Mouse (Mus musculus): Measurements from ENCODE around the gene Opn1sw. TPM values are rescaled to one million over a fixed set of nuclear protein-coding genes. Genes with fewer than 3 reads are reported as not detected.

Opn1sw gene
- polyA plus RNA-seq, 1 experiment from 2014 or later = 0.55 TPM

DNA sequence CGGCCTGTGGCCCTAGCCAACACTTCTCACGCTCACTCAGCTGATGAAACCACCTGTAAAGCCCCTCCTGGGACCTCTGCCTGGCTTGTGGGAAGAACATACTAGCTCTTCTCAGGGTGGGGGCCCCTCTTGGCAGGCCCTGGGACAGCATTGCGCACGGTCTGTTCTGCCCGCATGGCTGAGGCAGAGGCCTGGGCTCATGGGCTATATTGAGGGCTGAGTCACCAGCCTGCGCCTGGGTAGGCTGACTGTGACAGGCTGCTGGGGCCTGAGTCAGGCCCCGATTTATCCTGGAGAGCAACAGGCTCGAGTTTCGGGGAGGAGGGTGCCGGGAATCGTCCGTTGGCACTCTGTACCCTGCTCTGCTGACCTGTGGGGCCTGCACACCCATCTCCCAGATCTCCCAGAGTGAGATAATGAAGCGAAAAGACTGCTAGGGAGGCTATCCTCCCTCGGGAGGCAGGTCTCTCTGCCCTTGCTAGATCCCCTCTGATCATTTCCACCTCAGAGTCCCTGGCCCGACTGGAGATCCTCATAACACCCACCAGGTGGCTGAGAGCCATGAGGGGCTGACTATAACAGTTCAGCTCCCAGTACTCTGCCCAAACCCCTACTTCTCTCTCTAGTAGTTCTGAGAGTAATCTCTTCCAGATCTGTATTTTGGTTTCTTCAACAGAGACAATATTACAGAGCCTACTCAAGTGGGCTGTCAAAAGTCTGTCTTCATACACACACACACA is 42.6 kb upstream of the Opn1sw start:
- 26% methylated on average over 15 of the region's 15 CpGs for WGBS
- no peaks in the 10 kb centered on the region for H3K36me3 ChIP-seq
- H3K9ac ChIP-seq = peak overlapping the region; percentile 74
- ATAC-seq (ENCODE audit: extremely low read depth, insufficient number of reproducible peaks, low FRiP score, low TSS enrichment) = no peak
- H3K4me2 ChIP-seq = peak overlapping the region; percentile 89
- peaks cover 40% of the 10 kb centered on the region for H3K4me1 ChIP-seq
- H3K27me3 ChIP-seq (replicated peaks) = no peaks in the 10 kb centered on the region
- no peak overlapping the region for H3K4me3 ChIP-seq
- peak overlapping the region; percentile 99 for H3K27ac ChIP-seq (replicated peaks)
- H3K9me3 ChIP-seq = no peaks in the 10 kb centered on the region

DNA sequence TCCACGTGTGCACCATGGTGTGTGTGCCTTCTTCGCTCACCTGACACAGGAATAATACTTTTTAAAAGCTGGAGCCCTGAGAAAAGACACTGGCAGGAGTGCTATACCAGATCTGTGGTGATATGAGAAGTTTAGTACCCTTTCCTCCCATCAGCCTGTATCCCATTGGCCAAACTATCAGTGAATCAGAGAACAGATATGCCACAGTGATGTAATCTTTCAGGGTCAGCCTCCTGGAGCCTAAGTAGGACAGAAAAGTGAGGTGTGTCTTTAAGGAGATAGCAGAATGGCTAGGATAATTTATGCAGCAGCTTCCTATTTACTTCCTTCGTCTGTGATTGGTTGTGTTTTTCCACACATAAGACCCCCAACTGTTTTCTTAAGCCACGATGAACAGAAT is 39.9 kb upstream of the Opn1sw start:
- 58% methylated on average over 4 of the region's 4 CpGs for WGBS
- no peak overlapping the region for H3K9ac ChIP-seq
- no peaks in the 10 kb centered on the region for H3K36me3 ChIP-seq
- H3K27ac ChIP-seq (replicated peaks) = no peak overlapping the region
- no peaks in the 10 kb centered on the region for H3K9me3 ChIP-seq
- H3K4me3 ChIP-seq = no peak overlapping the region
- H3K4me2 ChIP-seq = no peak overlapping the region
- no peaks in the 10 kb centered on the region for H3K27me3 ChIP-seq (replicated peaks)
- no peak for ATAC-seq (ENCODE audit: extremely low read depth, insufficient number of reproducible peaks, low FRiP score, low TSS enrichment)
- peaks cover 31% of the 10 kb centered on the region for H3K4me1 ChIP-seq

DNA sequence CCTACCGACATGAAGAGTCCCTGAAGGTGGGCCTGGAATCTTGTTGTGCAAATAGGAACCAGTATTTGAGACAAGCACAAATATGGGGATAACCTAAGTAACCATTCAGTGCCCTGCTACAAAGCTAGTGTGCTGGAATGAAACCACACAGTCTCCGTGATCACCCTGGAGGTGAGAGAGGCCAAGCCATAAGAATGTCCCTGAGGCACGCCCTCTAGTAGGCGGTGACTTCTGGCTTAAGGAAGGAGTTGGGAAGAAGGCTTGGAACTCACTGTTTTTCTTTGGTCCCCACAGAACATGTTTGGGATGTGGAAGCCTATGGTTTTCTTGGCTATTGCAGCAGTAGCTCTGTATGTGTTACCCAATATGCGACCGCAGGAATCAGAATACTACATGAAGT is 38.1 kb upstream of the Opn1sw start:
- Histone ChIP-seq H3K27me3 (replicated peaks) (no peaks in the 10 kb centered on the region), H3K4me3 (no peak overlapping the region), H3K4me1 (peaks cover 15% of the 10 kb centered on the region), H3K9ac (no peak overlapping the region), H3K27ac (replicated peaks) (no peak overlapping the region), H3K4me2 (no peak overlapping the region), H3K9me3 (no peaks in the 10 kb centered on the region), H3K36me3 (no peaks in the 10 kb centered on the region)
- ATAC-seq (ENCODE audit: extremely low read depth, insufficient number of reproducible peaks, low FRiP score, low TSS enrichment) = no peak
- 71% methylated on average over 6 of the region's 6 CpGs for WGBS

DNA sequence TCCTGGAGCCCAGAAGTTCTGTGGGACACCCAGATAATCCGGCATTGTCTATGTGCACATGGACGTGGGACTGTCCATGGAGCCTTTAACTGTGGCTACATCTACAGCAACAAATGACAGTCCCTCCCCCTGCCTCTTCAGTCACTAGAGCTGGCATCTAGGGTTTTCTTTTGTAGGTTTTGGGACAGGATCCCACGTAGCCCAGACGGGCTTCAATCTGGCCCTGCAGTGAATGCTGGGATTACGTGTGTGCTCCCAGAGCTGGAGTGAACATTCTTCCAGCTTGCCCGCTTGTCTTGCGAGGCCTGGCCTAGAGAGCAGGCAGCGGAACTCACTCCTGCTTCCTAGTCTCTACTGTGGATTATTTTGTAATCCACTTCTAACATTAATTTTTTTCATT is 36.9 kb upstream of the Opn1sw start:
- Histone ChIP-seq H3K4me2 (no peak overlapping the region), H3K9me3 (no peaks in the 10 kb centered on the region), H3K4me1 (peaks cover 3% of the 10 kb centered on the region; the same call in 1 of the 2 replicates), H3K27me3 (replicated peaks) (no peaks in the 10 kb centered on the region), H3K9ac (no peak overlapping the region), H3K36me3 (no peaks in the 10 kb centered on the region), H3K4me3 (no peak overlapping the region), H3K27ac (replicated peaks) (no peak overlapping the region)
- WGBS = 78% methylated on average over 8 of the region's 8 CpGs
- no peak for ATAC-seq (ENCODE audit: extremely low read depth, insufficient number of reproducible peaks, low FRiP score, low TSS enrichment)

DNA sequence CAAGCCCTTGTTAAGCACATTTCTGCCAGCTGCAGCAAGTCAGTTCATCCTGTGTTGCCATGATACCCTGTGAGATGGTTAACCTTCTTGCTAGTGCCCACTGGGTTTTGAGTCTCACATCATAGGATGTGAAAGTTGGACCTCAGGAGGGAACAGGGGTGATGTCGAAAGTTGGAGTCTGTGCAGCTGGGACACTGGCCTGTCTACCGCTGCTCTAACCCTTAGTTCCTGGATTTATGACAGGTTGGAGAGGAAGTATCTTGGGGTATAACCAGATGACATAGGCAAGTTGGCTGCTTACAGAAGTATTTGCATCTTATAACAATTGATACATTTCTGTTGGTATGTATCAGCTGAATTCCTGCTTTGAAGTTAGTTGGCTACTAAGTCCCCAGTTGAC is 32.3 kb upstream of the Opn1sw start:
- Histone ChIP-seq H3K9me3 (no peaks in the 10 kb centered on the region), H3K4me3 (no peak overlapping the region), H3K27ac (replicated peaks) (no peak overlapping the region), H3K36me3 (peaks cover 43% of the 10 kb centered on the region), H3K4me1 (0 out of 2 replicates have a peak, but pooled peaks cover 2% of the 10 kb centered on the region), H3K4me2 (no peak overlapping the region), H3K27me3 (replicated peaks) (no peaks in the 10 kb centered on the region; the same call in 1 of the 2 replicates), H3K9ac (no peak overlapping the region)
- WGBS = 80% methylated on average over 2 of the region's 2 CpGs
- no peak for ATAC-seq (ENCODE audit: extremely low read depth, insufficient number of reproducible peaks, low FRiP score, low TSS enrichment)

DNA sequence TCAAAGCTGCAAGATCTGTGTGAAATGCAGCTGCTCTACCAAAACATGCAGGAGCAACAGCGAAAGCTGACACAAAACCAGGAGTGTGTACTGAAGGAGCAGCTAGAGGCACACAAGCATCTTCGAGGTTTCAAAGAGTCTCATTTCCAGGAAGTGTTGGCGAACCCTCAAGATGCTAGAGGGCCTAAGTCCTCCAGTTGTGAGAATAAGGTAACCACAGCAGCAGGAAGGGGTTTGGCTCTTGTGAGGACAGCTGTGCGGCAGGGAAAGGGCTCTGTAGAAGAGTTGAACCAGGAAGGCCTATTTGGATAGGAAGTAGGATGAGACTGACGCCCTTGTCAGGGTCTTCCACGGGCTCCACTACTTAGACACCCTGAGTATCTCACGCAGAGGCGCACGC is 27.2 kb upstream of the Opn1sw start:
- H3K4me1 ChIP-seq = 0 out of 2 replicates have a peak, but pooled peaks cover 2% of the 10 kb centered on the region
- H3K9ac ChIP-seq = no peak overlapping the region
- no peak overlapping the region for H3K4me3 ChIP-seq
- no peak overlapping the region for H3K27ac ChIP-seq (replicated peaks)
- H3K4me2 ChIP-seq = no peak overlapping the region
- H3K9me3 ChIP-seq = no peaks in the 10 kb centered on the region
- no peak for ATAC-seq (ENCODE audit: extremely low read depth, insufficient number of reproducible peaks, low FRiP score, low TSS enrichment)
- WGBS = 79% methylated on average over 9 of the region's 9 CpGs
- peaks cover 93% of the 10 kb centered on the region for H3K36me3 ChIP-seq
- H3K27me3 ChIP-seq (replicated peaks) = no peaks in the 10 kb centered on the region; the same call in 1 of the 2 replicates

DNA sequence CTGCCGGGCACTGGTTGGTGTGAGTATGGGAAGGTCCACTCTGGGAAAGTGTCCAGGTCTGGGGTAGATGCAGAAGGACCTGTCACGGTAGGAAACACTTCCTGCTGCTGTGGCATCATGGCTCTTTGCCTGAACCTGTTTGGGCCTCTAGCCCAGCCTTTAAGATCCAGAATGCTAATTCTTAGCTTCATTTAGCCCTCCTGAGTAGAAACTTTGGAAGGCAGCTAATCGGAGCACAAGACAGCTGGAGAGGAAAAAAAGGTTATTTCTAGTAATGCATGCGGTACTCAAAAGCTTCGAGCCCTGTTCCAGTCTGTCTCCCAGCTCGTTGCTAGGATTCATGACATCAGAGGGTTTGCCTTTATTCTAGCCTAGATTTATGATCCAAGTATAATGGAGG is 18.1 kb upstream of the Opn1sw start:
- H3K4me1 ChIP-seq = peaks cover 5% of the 10 kb centered on the region
- no peak overlapping the region for H3K4me3 ChIP-seq
- no peak overlapping the region for H3K9ac ChIP-seq
- peaks cover 53% of the 10 kb centered on the region for H3K36me3 ChIP-seq
- 86% methylated on average over 6 of the region's 6 CpGs for WGBS
- no peaks in the 10 kb centered on the region for H3K9me3 ChIP-seq
- ATAC-seq (ENCODE audit: extremely low read depth, insufficient number of reproducible peaks, low FRiP score, low TSS enrichment) = no peak
- H3K4me2 ChIP-seq = no peak overlapping the region
- peaks cover 28% of the 10 kb centered on the region for H3K27me3 ChIP-seq (replicated peaks)
- H3K27ac ChIP-seq (replicated peaks) = no peak overlapping the region

DNA sequence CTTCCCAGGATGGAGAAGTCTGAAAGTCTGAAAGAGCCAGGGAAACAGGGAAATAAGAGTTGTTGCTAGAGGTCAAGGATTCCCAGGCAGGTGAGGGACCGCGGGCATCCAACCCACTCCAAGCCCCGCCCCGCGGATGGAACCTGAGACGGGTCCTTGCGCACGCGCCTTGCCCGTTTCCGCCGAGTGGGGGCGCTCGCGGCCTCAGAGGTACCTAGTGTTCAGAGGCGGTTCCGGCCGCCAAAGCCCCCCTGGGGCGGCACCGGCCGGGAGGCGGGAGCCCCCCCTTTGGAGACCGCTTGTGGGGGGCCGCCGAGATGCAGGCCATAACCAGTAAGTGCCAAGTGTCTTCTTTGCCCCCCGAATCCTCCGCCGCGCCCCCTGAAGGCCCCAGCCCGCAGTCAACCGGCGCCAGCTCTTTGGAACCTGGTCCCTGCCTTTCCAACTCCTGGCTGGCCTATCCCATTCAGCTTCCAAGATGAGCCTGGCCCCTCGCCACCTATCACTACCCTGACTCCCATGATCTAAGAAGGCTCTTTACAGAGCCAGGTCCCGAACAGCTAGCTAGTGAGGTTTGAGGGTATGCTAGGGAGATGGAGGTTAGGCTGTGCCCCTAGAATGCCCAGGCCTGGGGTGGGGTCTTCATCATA is 14.6 kb upstream of the Opn1sw start:
- H3K27ac ChIP-seq (replicated peaks) = no peak overlapping the region
- peak overlapping the region; percentile 11; the same call in 1 of the 2 replicates for H3K9ac ChIP-seq
- peaks cover 51% of the 10 kb centered on the region for H3K27me3 ChIP-seq (replicated peaks)
- WGBS = 8% methylated on average over 33 of the region's 34 CpGs
- peak overlapping the region; percentile 57 for H3K4me2 ChIP-seq
- no peak for ATAC-seq (ENCODE audit: extremely low read depth, insufficient number of reproducible peaks, low FRiP score, low TSS enrichment)
- peak overlapping the region; percentile 25 for H3K4me3 ChIP-seq
- no peaks in the 10 kb centered on the region for H3K9me3 ChIP-seq
- peaks cover 6% of the 10 kb centered on the region for H3K4me1 ChIP-seq
- H3K36me3 ChIP-seq = peaks cover 30% of the 10 kb centered on the region

DNA sequence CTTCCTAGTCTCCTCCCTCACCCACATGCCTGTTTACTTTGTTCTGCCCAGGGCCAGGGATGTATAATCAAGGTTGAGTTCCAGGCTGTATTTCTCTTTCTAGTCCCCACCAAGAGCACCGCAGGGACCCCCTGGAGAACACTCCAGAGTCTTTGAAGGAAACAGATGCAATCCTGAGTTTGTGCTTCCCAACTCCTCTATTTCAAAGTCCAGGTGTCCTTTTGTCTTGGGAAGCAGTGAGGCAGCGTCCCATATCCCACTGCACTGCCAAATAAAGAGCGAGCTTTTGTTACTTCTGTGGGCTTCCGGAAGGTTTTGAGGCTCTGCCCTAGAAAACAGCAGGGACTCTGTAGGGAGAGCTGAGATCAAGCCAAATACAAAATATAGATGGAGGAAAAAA is 11.6 kb upstream of the Opn1sw start:
- WGBS = 83% methylated on average over 4 of the region's 4 CpGs
- Histone ChIP-seq H3K4me2 (no peak overlapping the region), H3K4me3 (no peak overlapping the region), H3K27me3 (replicated peaks) (peaks cover 63% of the 10 kb centered on the region), H3K4me1 (peaks cover 31% of the 10 kb centered on the region), H3K27ac (replicated peaks) (no peak overlapping the region), H3K9ac (no peak overlapping the region), H3K9me3 (no peaks in the 10 kb centered on the region), H3K36me3 (peaks cover 11% of the 10 kb centered on the region; the same call in 1 of the 2 replicates)
- no peak for ATAC-seq (ENCODE audit: extremely low read depth, insufficient number of reproducible peaks, low FRiP score, low TSS enrichment)

DNA sequence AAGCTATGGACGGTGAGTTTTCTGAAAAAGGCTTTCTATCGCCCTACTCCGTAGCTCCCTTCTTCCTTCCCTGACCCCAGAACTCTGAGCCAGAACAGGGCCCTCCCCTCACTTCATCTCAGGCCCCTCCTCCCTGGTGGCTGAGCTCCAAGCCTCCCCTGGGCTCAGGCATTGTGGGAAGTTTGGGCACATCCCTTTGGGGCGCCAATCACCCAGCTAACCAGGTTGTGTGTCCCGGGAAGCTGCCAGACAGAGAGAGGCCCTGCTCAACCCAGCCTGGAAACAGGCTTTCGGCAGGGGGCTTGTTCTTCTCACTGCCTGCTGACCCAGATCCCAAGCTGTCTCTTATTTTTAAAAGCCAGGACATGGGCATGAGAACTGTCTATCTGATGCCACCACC is 9.3 kb upstream of the Opn1sw start:
- Histone ChIP-seq H3K27me3 (replicated peaks) (peaks cover 61% of the 10 kb centered on the region), H3K4me3 (peak overlapping the region; percentile 76), H3K36me3 (peaks cover 11% of the 10 kb centered on the region; the same call in 1 of the 2 replicates), H3K9me3 (no peaks in the 10 kb centered on the region), H3K9ac (peak overlapping the region; percentile 89), H3K4me2 (peak overlapping the region; percentile 87), H3K27ac (replicated peaks) (peak overlapping the region; percentile 77), H3K4me1 (peaks cover 31% of the 10 kb centered on the region)
- WGBS = 6% methylated on average over 6 of the region's 6 CpGs
- no peak for ATAC-seq (ENCODE audit: extremely low read depth, insufficient number of reproducible peaks, low FRiP score, low TSS enrichment)

DNA sequence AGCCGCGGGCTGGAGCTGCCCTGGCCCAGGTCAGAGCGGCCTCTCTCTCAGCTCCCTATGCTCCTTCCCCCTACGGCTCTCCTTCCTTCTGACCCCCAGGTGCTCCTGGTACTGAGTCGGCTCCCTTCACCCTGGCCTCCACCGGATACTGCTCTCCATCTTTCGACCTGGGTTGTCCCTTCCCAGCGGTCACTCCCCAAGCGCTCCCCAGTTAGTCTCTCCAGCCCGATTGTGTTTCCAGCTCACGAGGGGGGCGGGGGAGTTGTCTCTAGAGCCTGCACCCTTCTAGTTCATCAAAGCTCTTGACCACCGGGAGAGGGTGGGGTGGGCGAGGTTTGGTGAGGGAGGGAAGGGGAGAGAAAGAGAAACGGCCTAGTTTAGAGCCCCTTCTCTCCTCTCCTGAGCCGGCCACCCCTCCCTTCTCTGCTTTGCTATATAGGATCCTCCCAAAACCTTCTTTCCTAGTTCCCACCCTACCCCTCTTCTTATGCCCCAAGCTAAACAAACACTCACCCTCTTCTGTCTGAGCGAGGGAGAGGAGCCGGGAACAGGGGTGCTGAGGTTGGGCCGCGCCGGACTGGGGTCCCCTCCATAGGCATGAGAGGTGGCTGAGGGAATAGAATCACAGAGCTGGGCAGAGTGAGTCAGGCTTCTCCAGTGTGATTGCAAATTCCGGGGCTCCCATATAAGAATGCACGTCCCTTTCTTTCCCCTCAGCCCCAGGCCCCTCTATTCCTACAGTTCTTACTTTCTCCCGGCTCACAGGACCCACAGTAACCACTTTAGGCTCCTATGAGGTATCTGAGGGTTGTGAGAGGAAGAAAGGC is 8.7 kb upstream of the Opn1sw start:
- H3K36me3 ChIP-seq = peaks cover 11% of the 10 kb centered on the region; the same call in 1 of the 2 replicates
- H3K4me1 ChIP-seq = peaks cover 30% of the 10 kb centered on the region
- H3K27me3 ChIP-seq (replicated peaks) = peaks cover 54% of the 10 kb centered on the region
- ATAC-seq (ENCODE audit: extremely low read depth, insufficient number of reproducible peaks, low FRiP score, low TSS enrichment) = no peak; the same call in 1 of the 2 replicates
- peak overlapping the region; percentile 89 for H3K9ac ChIP-seq
- WGBS = 2% methylated on average over 24 of the region's 24 CpGs
- peak overlapping the region; percentile 76 for H3K4me3 ChIP-seq
- H3K9me3 ChIP-seq = no peaks in the 10 kb centered on the region
- peak overlapping the region; percentile 77 for H3K27ac ChIP-seq (replicated peaks)
- H3K4me2 ChIP-seq = peak overlapping the region; percentile 87

All from heart, embryonic 13.5 days (tissue).